Mouse (Mus musculus) forebrain, embryonic 15.5 days (tissue): ENCODE measurements around the gene Arhgef3. TPM values are rescaled to one million over a fixed set of nuclear protein-coding genes. Genes with fewer than 3 reads are reported as not detected.

Source experiments
- ATAC-seq: fragments of 200-750 bp; cut with Nextera tagmentation; replicated peaks from 2 replicates; pipeline ENCODE4 v1.8.0; 2017; ENCODE audit warnings: mild to moderate bottlenecking, moderate TSS enrichment, moderate library complexity
- H3K27ac ChIP-seq: fragments of 300-500 bp; sonication (generic); replicated peaks from 2 replicates; pipeline ENCODE4 v1.5.1; 2015; ENCODE audit warnings: mild to moderate bottlenecking, inconsistent platforms
- H3K27me3 ChIP-seq: fragments of 300-500 bp; sonication (generic); 2 replicates; pipeline ENCODE4 v1.6.1; 2015; ENCODE audit warnings: inconsistent platforms
- H3K36me3 ChIP-seq: fragments of 300-500 bp; sonication (generic); 2 replicates; pipeline ENCODE4 v1.6.1; 2015; ENCODE audit warnings: mild to moderate bottlenecking, inconsistent platforms
- H3K4me1 ChIP-seq: fragments of 300-500 bp; sonication (generic); 2 replicates; pipeline ENCODE4 v1.6.1; 2015; ENCODE audit warnings: inconsistent platforms
- H3K4me2 ChIP-seq: fragments of 300-500 bp; sonication (generic); replicated peaks from 2 replicates; pipeline ENCODE4 v1.6.1; 2015; ENCODE audit warnings: mild to moderate bottlenecking, inconsistent platforms
- H3K4me3 ChIP-seq: fragments of 300-500 bp; sonication (generic); 2 replicates; pipeline ENCODE4 v1.5.1; 2015; ENCODE audit warnings: mild to moderate bottlenecking, inconsistent platforms
- H3K9ac ChIP-seq: fragments of 300-500 bp; sonication (generic); replicated peaks from 2 replicates; pipeline ENCODE4 v1.6.1; 2015; ENCODE audit warnings: mild to moderate bottlenecking, inconsistent platforms
- H3K9me3 ChIP-seq: fragments of 300-500 bp; sonication (generic); 2 replicates; pipeline ENCODE4 v1.6.1; 2016; ENCODE audit warnings: inconsistent platforms
- WGBS: fragments of 180-500 bp; shearing (Covaris S2); methylation state at CpG from one replicate; pipeline ENCODE4 v1.1.7; 2015; ENCODE audit warnings: mixed read lengths; 5-methylcytosine and 5-hydroxymethylcytosine counted together
- polyA plus RNA-seq: library from polyadenylated mRNA; unstranded; fragments of >200 nt; fragmentation: Nextera tagmentation; extraction: Ambion mirVana; gene quantifications from 2 replicates; pipeline ENCODE4 v1.2.1, GENCODE M21; 2015

The Arhgef3 gene
- polyA plus RNA-seq, 1 experiment from 2014 or later: 4.9 TPM

- no peak for ATAC-seq
- no peak overlapping the region for H3K4me3 ChIP-seq
- H3K9ac ChIP-seq: no peak overlapping the region
- no peak overlapping the region for H3K4me2 ChIP-seq
- H3K36me3 ChIP-seq: no peaks in the 10 kb centered on the region
- no peaks in the 10 kb centered on the region for H3K9me3 ChIP-seq
- no peaks in the 10 kb centered on the region for H3K27me3 ChIP-seq
- no peaks in the 10 kb centered on the region for H3K4me1 ChIP-seq
- WGBS: 63% methylated on average over 3 of the region's 3 CpGs
- H3K27ac ChIP-seq: no peak overlapping the region
Measured at GRCm38 (mm10) chr14:27420816-27421215, 306.1 kb downstream of the Arhgef3 start.

DNA sequence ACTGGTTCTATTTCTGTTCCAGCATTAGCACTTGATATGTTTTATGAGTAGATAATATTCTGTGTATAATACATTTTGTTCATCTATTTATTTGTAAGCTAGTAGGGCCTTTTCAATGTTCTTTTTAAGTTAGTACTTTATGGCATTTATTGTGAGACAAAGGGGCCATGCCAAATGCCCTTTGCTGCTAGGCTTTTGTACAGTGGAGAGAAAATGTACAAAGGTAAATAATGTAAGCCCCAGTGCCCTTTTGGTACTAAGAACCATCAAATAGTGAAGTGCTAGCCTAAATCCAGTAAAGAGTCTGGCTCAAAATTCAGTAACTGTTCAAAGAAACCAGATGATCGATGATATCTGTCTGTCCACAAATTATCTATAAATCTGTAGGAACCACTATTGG lies 307.6 kb downstream of the Arhgef3 start:
- Histone ChIP-seq H3K4me2 (no peak overlapping the region), H3K4me1 (no peaks in the 10 kb centered on the region), H3K4me3 (no peak overlapping the region), H3K36me3 (no peaks in the 10 kb centered on the region), H3K9me3 (no peaks in the 10 kb centered on the region), H3K27ac (no peak overlapping the region), H3K9ac (no peak overlapping the region), H3K27me3 (no peaks in the 10 kb centered on the region; the same call in 1 of the 2 replicates)
- WGBS: 95% methylated on average over 1 of the region's 1 CpGs
- no peak for ATAC-seq

- Histone ChIP-seq H3K4me1 (peaks cover 9% of the 10 kb centered on the region), H3K27me3 (no peaks in the 10 kb centered on the region; the same call in 1 of the 2 replicates), H3K9ac (peak within 1 kb of the TSS; percentile 87), H3K9me3 (no peaks in the 10 kb centered on the region), H3K36me3 (peaks cover 11% of the 10 kb centered on the region), H3K27ac (peak within 1 kb of the TSS; percentile 99), H3K4me3 (peak within 1 kb of the TSS; percentile 73), H3K4me2 (peak within 1 kb of the TSS; percentile 74)
- WGBS: 1% methylated on average over 40 of the region's 43 CpGs
- ATAC-seq: peak; percentile 97
Measured at GRCm38 (mm10) chr14:27428573-27428972, 313.9 kb downstream of the Arhgef3 start, which contains the start of gene Fam208a. TSS of gene Fam208a (plus strand) at chr14:27428834.

- peak overlapping the region; percentile 87 for H3K9ac ChIP-seq
- H3K36me3 ChIP-seq: peaks cover 16% of the 10 kb centered on the region
- peak; percentile 87 for ATAC-seq
- H3K4me1 ChIP-seq: peaks cover 9% of the 10 kb centered on the region
- WGBS: under 1% methylated on average over 75 of the region's 78 CpGs
- H3K27me3 ChIP-seq: no peaks in the 10 kb centered on the region; the same call in 1 of the 2 replicates
- peak overlapping the region; percentile 99 for H3K27ac ChIP-seq
- H3K4me2 ChIP-seq: peak overlapping the region; percentile 74
- H3K4me3 ChIP-seq: peak overlapping the region; percentile 73
- H3K9me3 ChIP-seq: no peaks in the 10 kb centered on the region
Measured at GRCm38 (mm10) chr14:27428973-27429711, 314.4 kb downstream of the Arhgef3 start.

GRCm38 (mm10) chr14:27430280-27430679 lies 315.6 kb downstream of the Arhgef3 start:
- Histone ChIP-seq H3K4me2 (no peak overlapping the region; the same call in 1 of the 2 replicates), H3K4me3 (0 out of 2 replicates have a peak overlapping the region, but pooled peaks have one; percentile 13), H3K27me3 (no peaks in the 10 kb centered on the region; the same call in 1 of the 2 replicates), H3K36me3 (peaks cover 20% of the 10 kb centered on the region), H3K27ac (no peak overlapping the region), H3K9ac (no peak overlapping the region), H3K9me3 (no peaks in the 10 kb centered on the region), H3K4me1 (peaks cover 9% of the 10 kb centered on the region)
- no peak for ATAC-seq
- 91% methylated on average over 4 of the region's 4 CpGs for WGBS

DNA sequence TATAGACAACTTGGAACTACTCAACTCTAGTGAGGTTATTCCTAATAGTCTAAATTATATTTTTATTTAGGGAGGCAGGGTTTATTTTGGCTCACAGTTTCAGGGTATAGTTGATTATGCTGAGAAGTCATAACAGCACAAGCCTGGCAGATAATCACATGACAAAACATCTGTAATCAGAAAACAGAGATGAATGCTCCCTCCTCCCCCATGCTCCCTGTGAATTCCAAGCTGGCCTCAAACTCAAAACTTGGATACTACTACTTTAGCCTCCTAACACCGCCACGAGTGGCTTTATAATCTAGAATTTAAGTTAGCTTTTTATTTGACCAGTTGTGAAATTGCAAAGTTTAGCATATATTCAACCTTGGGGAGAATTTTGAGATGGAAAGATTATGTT lies 317.4 kb downstream of the Arhgef3 start:
- H3K27ac ChIP-seq: no peak overlapping the region
- peaks cover 30% of the 10 kb centered on the region for H3K36me3 ChIP-seq
- H3K27me3 ChIP-seq: no peaks in the 10 kb centered on the region; the same call in 1 of the 2 replicates
- no peak for ATAC-seq
- H3K4me1 ChIP-seq: peaks cover 9% of the 10 kb centered on the region
- 97% methylated on average over 2 of the region's 2 CpGs for WGBS
- no peaks in the 10 kb centered on the region for H3K9me3 ChIP-seq
- H3K4me3 ChIP-seq: no peak overlapping the region
- H3K9ac ChIP-seq: no peak overlapping the region
- no peak overlapping the region for H3K4me2 ChIP-seq

GRCm38 (mm10) chr14:27436116-27436515 lies 321.4 kb downstream of the Arhgef3 start:
- H3K9ac ChIP-seq: no peak overlapping the region
- ATAC-seq: no peak
- 98% methylated on average over 1 of the region's 1 CpGs for WGBS
- peaks cover 34% of the 10 kb centered on the region for H3K36me3 ChIP-seq
- H3K4me2 ChIP-seq: no peak overlapping the region
- no peak overlapping the region for H3K4me3 ChIP-seq
- H3K9me3 ChIP-seq: no peaks in the 10 kb centered on the region
- H3K27ac ChIP-seq: no peak overlapping the region
- H3K27me3 ChIP-seq: no peaks in the 10 kb centered on the region
- H3K4me1 ChIP-seq: no peaks in the 10 kb centered on the region

DNA sequence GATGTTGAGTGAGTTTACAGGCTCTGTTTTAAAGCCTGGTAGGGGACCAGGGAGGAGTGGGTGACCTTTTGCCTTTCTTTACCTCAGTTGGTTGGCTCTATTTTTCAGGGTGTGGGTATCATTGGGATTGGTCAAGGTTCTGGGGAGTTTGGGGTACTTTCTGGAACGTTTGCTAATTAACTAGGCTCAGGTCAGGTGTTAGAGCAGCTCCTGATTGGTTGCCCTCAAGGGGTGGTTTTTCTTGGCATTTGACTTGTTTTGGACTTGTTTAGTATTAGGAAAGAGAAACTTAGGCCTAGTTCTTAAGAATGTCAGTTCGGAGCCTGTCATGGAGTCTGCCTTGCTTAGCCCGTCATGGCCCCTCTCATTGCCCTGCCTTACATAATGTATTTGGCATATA lies 322.1 kb downstream of the Arhgef3 start:
- peaks cover 32% of the 10 kb centered on the region for H3K36me3 ChIP-seq
- H3K27me3 ChIP-seq: no peaks in the 10 kb centered on the region
- no peak for ATAC-seq
- WGBS: 81% methylated on average over 3 of the region's 3 CpGs
- no peaks in the 10 kb centered on the region for H3K9me3 ChIP-seq
- no peak overlapping the region for H3K27ac ChIP-seq
- H3K4me3 ChIP-seq: no peak overlapping the region
- H3K4me2 ChIP-seq: no peak overlapping the region
- no peaks in the 10 kb centered on the region for H3K4me1 ChIP-seq
- H3K9ac ChIP-seq: no peak overlapping the region

GRCm38 (mm10) chr14:27440921-27441320 lies 326.2 kb downstream of the Arhgef3 start:
- peaks cover 7% of the 10 kb centered on the region; the same call in 1 of the 2 replicates for H3K4me1 ChIP-seq
- H3K27ac ChIP-seq: no peak overlapping the region
- H3K9me3 ChIP-seq: no peaks in the 10 kb centered on the region
- H3K9ac ChIP-seq: no peak overlapping the region
- H3K4me2 ChIP-seq: no peak overlapping the region
- no peak overlapping the region for H3K4me3 ChIP-seq
- H3K27me3 ChIP-seq: no peaks in the 10 kb centered on the region
- H3K36me3 ChIP-seq: peaks cover 34% of the 10 kb centered on the region
- no peak for ATAC-seq

GRCm38 (mm10) chr14:27444851-27445281 lies 330.2 kb downstream of the Arhgef3 start:
- Histone ChIP-seq H3K27me3 (no peaks in the 10 kb centered on the region), H3K4me3 (no peak overlapping the region), H3K27ac (no peak overlapping the region), H3K36me3 (peaks cover 36% of the 10 kb centered on the region), H3K4me2 (no peak overlapping the region), H3K9me3 (no peaks in the 10 kb centered on the region), H3K9ac (no peak overlapping the region), H3K4me1 (peaks cover 7% of the 10 kb centered on the region; the same call in 1 of the 2 replicates)
- ATAC-seq: no peak
- WGBS: 66% methylated on average over 2 of the region's 2 CpGs

DNA sequence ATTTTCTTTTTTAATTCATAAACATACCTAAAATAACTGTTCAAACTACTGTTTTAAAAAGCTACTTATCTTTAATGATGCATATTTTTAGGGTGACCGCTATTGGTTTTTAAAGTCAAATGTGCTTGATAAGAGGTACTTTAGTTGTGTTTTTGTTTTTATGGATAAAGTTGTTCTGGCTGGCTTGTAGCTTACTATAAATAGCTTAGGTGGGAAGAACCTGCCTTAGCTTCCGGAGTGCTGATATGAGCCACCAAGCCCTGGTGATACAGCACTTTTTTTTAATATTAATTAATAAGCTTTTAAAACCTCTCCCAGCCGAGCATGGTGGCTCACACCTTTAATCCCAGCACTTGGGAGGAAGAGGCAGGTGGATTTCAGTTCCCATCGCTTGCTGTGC lies 332.3 kb downstream of the Arhgef3 start:
- no peak overlapping the region for H3K27ac ChIP-seq
- 89% methylated on average over 4 of the region's 4 CpGs for WGBS
- H3K27me3 ChIP-seq: no peaks in the 10 kb centered on the region
- no peak for ATAC-seq
- no peak overlapping the region for H3K4me3 ChIP-seq
- H3K9ac ChIP-seq: no peak overlapping the region
- peaks cover 7% of the 10 kb centered on the region; the same call in 1 of the 2 replicates for H3K4me1 ChIP-seq
- H3K9me3 ChIP-seq: no peaks in the 10 kb centered on the region
- peaks cover 40% of the 10 kb centered on the region for H3K36me3 ChIP-seq
- no peak overlapping the region for H3K4me2 ChIP-seq
